Mouse (Mus musculus) midbrain, embryonic 14.5 days (tissue): ENCODE results near the gene Slc10a7. TPM values are rescaled to one million over a fixed set of nuclear protein-coding genes. Genes with fewer than 3 reads are reported as not detected.
A peak's percentile ranks its signal among the peaks of the same experiment; 100 is the strongest.

Experiments used
- ATAC-seq: fragments of 200-750 bp; cut with Nextera tagmentation; 2 replicates; pipeline ENCODE4 v1.8.0; 2017; ENCODE audit warnings: moderate number of reproducible peaks, moderate library complexity; ENCODE audit not compliant: low FRiP score, low TSS enrichment
- DNase-seq: peaks from one replicate; pipeline ENCODE4 v3.0.0-alpha.2; 2015
- H3K27ac ChIP-seq: fragments of 300-500 bp; sonication (generic); replicated peaks from 2 replicates; pipeline ENCODE4 v1.5.1; 2014; ENCODE audit warnings: mild to moderate bottlenecking, low read depth, low read length, moderate library complexity
- H3K27me3 ChIP-seq: fragments of 300-500 bp; sonication (generic); 2 replicates; pipeline ENCODE4 v1.6.1; 2014; ENCODE audit warnings: low read length, control low read depth, mixed read lengths; ENCODE audit not compliant: control insufficient read depth, insufficient read depth
- H3K36me3 ChIP-seq: fragments of 300-500 bp; sonication (generic); 2 replicates; pipeline ENCODE4 v1.6.1; 2014; ENCODE audit warnings: low read length, control low read depth; ENCODE audit not compliant: control insufficient read depth, insufficient read depth
- H3K4me1 ChIP-seq: fragments of 300-500 bp; sonication (generic); 2 replicates; pipeline ENCODE4 v1.6.1; 2014; ENCODE audit warnings: mild to moderate bottlenecking, antibody characterized with exemption, low read length, control low read depth; ENCODE audit not compliant: control insufficient read depth, insufficient read depth
- H3K4me2 ChIP-seq: fragments of 300-500 bp; sonication (generic); 2 replicates; pipeline ENCODE4 v1.6.1; 2014; ENCODE audit warnings: mild to moderate bottlenecking, low read length, moderate library complexity
- H3K4me3 ChIP-seq: fragments of 300-500 bp; sonication (generic); replicated peaks from 2 replicates; pipeline ENCODE4 v1.5.1; 2014; ENCODE audit warnings: low read depth, low read length
- H3K9ac ChIP-seq: fragments of 300-500 bp; sonication (generic); replicated peaks from 2 replicates; pipeline ENCODE4 v1.6.1; 2014; ENCODE audit warnings: mild to moderate bottlenecking, low read length, moderate library complexity
- H3K9me3 ChIP-seq: fragments of 300-500 bp; sonication (generic); 2 replicates; pipeline ENCODE4 v1.6.1; 2016; ENCODE audit warnings: low read length, control low read depth, mixed read lengths; ENCODE audit not compliant: control insufficient read depth
- WGBS: fragments of 180-500 bp; shearing (Covaris S2); extraction: QIAGEN DNeasy Blood & Tissue Kit; methylation state at CpG from one replicate; pipeline ENCODE4 v1.1.7; 2014; 5-methylcytosine and 5-hydroxymethylcytosine counted together
- polyA plus RNA-seq: library from polyadenylated mRNA; unstranded; fragments of >200 nt; fragmentation: Nextera tagmentation; extraction: Ambion mirVana; gene quantifications from 2 replicates; pipeline ENCODE4 v1.2.1, GENCODE M21; 2014

Slc10a7 gene
- polyA plus RNA-seq, 1 experiment from 2014 or later, result 9.7 TPM

- DNase-seq, result peak; percentile 59
- peak overlapping the region; percentile 98 for H3K27ac ChIP-seq
- H3K4me1 ChIP-seq, result peaks cover 10% of the 10 kb centered on the region
- peak overlapping the region; percentile 91 for H3K4me3 ChIP-seq
- peak overlapping the region; percentile 97 for H3K9ac ChIP-seq
- WGBS, result under 1% methylated on average over 38 of the region's 38 CpGs
- ATAC-seq, result peak; percentile 26
- no peaks in the 10 kb centered on the region for H3K9me3 ChIP-seq
- peaks cover 22% of the 10 kb centered on the region for H3K36me3 ChIP-seq
- peak overlapping the region; percentile 86 for H3K4me2 ChIP-seq
- no peaks in the 10 kb centered on the region for H3K27me3 ChIP-seq
These were observed 997 bp upstream of the Slc10a7 start for GRCm38 (mm10) chr8:78507979-78508718.

DNA sequence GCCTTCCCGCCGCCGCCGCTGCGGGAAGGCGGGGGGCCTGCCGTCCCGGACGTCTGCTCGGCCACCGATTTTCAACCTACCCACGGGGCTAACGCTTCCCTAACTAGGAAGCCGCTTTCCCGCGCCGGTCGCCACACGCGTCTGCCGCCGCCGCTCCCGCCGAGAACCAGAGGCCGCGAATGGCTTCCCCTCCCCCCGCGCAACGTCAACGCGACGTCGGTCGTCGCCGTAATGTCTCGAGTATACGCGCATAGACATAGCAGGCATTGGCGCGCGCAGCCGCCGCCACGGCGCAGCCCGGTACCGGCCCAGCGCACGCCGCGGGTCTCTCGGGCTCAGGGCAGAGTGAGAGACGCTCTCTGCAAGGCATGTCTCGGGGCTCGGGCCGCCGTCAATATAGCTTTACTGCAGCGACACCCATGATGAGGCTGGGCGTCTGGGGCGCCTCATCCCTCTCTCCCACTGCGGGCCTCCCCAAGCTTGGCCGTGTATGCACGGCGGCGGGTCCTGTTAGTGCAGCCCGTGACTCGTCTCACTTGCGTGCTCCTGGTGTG lies 350 bp upstream of the Slc10a7 start, which contains the start of gene Rbmxl1:
Rbmxl1 (minus strand) TSS at position 180 of the 554 bp plus-strand sequence.
- Histone ChIP-seq H3K27me3 (no peaks in the 10 kb centered on the region), H3K4me1 (peaks cover 10% of the 10 kb centered on the region), H3K36me3 (peaks cover 16% of the 10 kb centered on the region), H3K9ac (peak within 1 kb of the TSS; percentile 97), H3K4me3 (peak within 1 kb of the TSS; percentile 91), H3K27ac (peak within 1 kb of the TSS; percentile 98), H3K4me2 (peak within 1 kb of the TSS; percentile 86), H3K9me3 (no peaks in the 10 kb centered on the region)
- DNase-seq, result peak; percentile 97
- under 1% methylated on average over 70 of the region's 70 CpGs for WGBS
- peak; percentile 92 for ATAC-seq

GRCm38 (mm10) chr8:78510094-78510493 lies 948 bp downstream of the Slc10a7 start:
- Histone ChIP-seq H3K4me1 (peaks cover 10% of the 10 kb centered on the region), H3K36me3 (peaks cover 3% of the 10 kb centered on the region; the same call in 1 of the 2 replicates), H3K27ac (no peak overlapping the region), H3K4me3 (peak overlapping the region; percentile 91), H3K9ac (peak overlapping the region; percentile 97; the same call in 1 of the 2 replicates), H3K27me3 (no peaks in the 10 kb centered on the region), H3K9me3 (no peaks in the 10 kb centered on the region), H3K4me2 (peak overlapping the region; percentile 86)
- ATAC-seq, result no peak
- peak; percentile 45 for DNase-seq
- under 1% methylated on average over 11 of the region's 11 CpGs for WGBS

DNA sequence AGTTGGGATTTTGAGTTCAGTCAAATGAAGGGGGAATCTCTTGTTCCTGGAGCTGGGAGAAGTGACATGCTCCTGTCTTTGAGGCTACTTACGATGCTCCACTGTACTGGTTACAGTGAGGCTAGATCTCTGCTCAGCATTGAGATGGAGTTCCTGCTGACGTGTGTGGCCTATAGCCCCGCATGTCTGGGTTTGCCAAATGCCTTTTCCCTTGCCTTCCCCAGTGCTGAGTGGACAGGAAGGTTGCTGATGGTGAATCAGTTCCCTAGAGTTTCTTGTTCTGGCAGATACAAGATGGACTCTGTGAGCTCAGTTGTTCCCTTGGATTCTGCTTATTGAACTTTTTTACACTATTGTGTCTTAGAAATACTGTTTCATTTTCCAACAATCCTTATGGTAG lies 1.8 kb downstream of the Slc10a7 start:
- no peak for DNase-seq
- Histone ChIP-seq H3K4me3 (no peak overlapping the region), H3K4me1 (peaks cover 10% of the 10 kb centered on the region), H3K27ac (no peak overlapping the region), H3K27me3 (no peaks in the 10 kb centered on the region), H3K4me2 (peak overlapping the region; percentile 28; the same call in 1 of the 2 replicates), H3K36me3 (0 out of 2 replicates have a peak, but pooled peaks cover 3% of the 10 kb centered on the region), H3K9ac (no peak overlapping the region), H3K9me3 (no peaks in the 10 kb centered on the region)
- 73% methylated on average over 3 of the region's 3 CpGs for whole genome bisulfite sequencing
- ATAC-seq, result no peak

DNA sequence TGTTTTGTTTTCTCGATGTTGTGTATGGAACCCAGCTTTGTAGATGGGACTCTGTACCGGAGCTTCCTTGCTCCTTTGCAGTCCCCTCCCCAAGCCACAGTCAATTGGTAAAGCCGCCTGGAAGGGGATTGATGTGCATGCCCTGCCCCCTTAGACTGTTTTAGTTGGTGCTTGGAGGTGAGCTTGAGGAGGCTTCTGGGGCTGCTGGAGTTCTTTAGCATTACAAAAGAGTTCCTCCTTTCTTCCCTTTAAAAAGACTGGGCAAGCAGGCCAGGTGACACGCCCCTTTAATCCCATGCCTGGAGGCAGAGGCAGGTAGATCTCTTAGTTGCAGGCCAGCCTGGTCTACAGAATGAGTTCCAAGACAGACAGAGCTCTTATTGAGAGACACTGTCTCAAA lies 4.0 kb downstream of the Slc10a7 start:
- Histone ChIP-seq H3K9ac (no peak overlapping the region), H3K36me3 (peaks cover 9% of the 10 kb centered on the region; the same call in 1 of the 2 replicates), H3K4me1 (no peaks in the 10 kb centered on the region), H3K4me3 (no peak overlapping the region), H3K4me2 (no peak overlapping the region), H3K27ac (no peak overlapping the region), H3K9me3 (no peaks in the 10 kb centered on the region), H3K27me3 (no peaks in the 10 kb centered on the region)
- DNase-seq (no peak), ATAC-seq (no peak)
- WGBS, result 95% methylated on average over 4 of the region's 4 CpGs

DNA sequence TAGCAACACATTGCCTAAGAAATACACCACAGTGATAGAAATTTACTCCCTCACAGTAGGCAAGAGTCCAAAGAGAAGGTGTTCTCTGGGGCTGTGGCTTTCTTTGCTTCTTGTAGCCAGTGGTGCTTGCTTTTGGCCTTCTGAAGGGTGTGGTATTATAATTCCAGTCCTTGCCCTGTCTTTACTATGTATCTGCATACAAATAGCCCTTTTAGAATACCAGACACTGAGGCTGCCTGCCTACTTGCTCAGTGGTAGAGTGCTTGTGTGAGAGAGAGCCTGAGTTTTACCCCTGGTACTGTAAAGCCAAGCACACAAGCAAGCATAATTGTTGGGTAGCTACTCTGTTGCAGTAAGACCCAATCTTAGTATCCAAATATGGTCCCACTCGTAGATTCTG lies 5.6 kb downstream of the Slc10a7 start:
- Histone ChIP-seq H3K9ac (no peak overlapping the region), H3K36me3 (peaks cover 9% of the 10 kb centered on the region; the same call in 1 of the 2 replicates), H3K9me3 (no peaks in the 10 kb centered on the region), H3K4me1 (no peaks in the 10 kb centered on the region), H3K27ac (no peak overlapping the region), H3K27me3 (no peaks in the 10 kb centered on the region), H3K4me3 (no peak overlapping the region), H3K4me2 (no peak overlapping the region)
- DNase-seq, result no peak
- ATAC-seq, result no peak
- 82% methylated on average over 1 of the region's 1 CpGs for WGBS

GRCm38 (mm10) chr8:78515132-78515531 lies 6.0 kb downstream of the Slc10a7 start:
- Histone ChIP-seq H3K4me1 (no peaks in the 10 kb centered on the region), H3K9me3 (no peaks in the 10 kb centered on the region), H3K4me3 (no peak overlapping the region), H3K27ac (no peak overlapping the region), H3K9ac (no peak overlapping the region), H3K36me3 (peaks cover 9% of the 10 kb centered on the region; the same call in 1 of the 2 replicates), H3K4me2 (no peak overlapping the region), H3K27me3 (no peaks in the 10 kb centered on the region)
- DNase-seq (no peak), ATAC-seq (no peak)
- WGBS, result 92% methylated on average over 3 of the region's 3 CpGs

DNA sequence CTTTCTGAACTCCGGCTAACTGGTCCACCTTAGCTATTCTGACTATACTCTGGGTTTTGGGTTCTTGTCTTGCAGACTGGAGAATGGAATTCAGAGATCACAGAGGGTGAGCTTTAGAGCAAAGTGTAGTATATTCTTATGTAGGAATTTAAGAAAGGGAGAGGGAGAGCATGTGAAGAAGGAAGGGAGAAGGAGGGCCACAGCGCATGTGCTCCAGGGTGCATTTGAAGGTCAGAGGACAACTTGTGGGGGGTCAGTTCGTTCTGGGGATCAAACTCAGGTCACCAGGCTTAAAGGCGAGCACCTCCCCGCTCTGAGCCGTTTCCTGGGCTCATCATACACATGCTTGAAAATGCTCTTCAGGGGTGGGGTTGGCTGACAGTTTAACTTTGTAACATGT lies 24.8 kb downstream of the Slc10a7 start:
- Histone ChIP-seq H3K27ac (no peak overlapping the region), H3K4me2 (no peak overlapping the region), H3K27me3 (no peaks in the 10 kb centered on the region), H3K9me3 (no peaks in the 10 kb centered on the region), H3K4me1 (no peaks in the 10 kb centered on the region), H3K9ac (no peak overlapping the region), H3K4me3 (no peak overlapping the region), H3K36me3 (peaks cover 22% of the 10 kb centered on the region)
- WGBS, result 89% methylated on average over 6 of the region's 6 CpGs
- ATAC-seq, result no peak
- DNase-seq, result no peak
